Mouse (Mus musculus) common myeloid progenitor, adult 5-6 weeks (primary cell): ENCODE data around the gene Reps1. TPM values are rescaled to one million over a fixed set of nuclear protein-coding genes. Genes with fewer than 3 reads are reported as not detected.
A peak's percentile ranks its signal among the peaks of the same experiment; 100 is the strongest.

Experiments used
- ATAC-seq: replicated peaks from 2 replicates; pipeline ENCODE4 v1.8.0; 2016; ENCODE audit warnings: low read depth, mild to moderate bottlenecking, moderate TSS enrichment, inconsistent platforms; ENCODE audit not compliant: poor library complexity, severe bottlenecking
- total RNA-seq: library from RNA; stranded (forward); fragments of 200-1000, 187-1606 nt; gene quantifications from 2 replicates; pipeline ENCODE4 v1.2.3, GENCODE M21; 2017

The Reps1 gene
- total RNA-seq, 1 experiment from 2014 or later, result 50.2 TPM

DNA sequence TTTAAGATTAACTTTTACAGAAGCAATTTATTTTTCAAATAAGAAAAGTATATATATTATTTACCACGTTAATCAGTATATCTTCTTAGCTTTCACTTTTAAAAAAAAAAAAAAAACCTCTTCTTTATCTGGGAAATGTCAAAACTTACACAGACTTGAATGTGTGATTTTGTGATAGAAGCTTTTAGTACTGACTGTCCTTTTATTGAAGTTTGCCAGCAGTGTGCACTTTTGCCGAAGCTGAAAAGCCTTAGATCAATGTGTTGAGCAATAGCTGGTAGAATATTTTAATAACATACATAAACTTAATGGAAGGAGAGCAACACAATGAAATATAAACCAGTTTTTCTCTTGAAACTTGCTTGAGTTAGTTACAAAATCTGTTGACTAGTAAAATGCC lies 5.1 kb downstream of the Reps1 start:
- ATAC-seq, result no peak

DNA sequence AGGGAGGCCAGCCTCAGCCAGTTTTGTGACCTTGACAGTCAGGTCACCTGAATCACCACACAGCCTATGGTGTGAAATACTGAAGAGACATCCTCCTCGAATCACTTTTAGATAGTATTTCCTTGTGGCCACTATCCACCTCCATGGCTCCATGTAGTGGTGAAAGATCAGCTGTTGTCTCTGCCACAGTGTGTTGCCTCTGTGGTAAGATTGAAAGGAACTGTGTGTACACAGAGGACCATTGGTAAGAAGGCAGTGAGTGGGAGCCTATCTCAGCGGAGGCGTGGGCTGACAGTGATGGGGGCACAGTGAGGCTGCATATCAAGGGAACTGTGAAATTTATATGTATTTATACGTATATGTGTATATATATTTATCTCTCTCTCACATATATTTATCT lies 5.9 kb downstream of the Reps1 start:
- ATAC-seq, result peak; percentile 31

DNA sequence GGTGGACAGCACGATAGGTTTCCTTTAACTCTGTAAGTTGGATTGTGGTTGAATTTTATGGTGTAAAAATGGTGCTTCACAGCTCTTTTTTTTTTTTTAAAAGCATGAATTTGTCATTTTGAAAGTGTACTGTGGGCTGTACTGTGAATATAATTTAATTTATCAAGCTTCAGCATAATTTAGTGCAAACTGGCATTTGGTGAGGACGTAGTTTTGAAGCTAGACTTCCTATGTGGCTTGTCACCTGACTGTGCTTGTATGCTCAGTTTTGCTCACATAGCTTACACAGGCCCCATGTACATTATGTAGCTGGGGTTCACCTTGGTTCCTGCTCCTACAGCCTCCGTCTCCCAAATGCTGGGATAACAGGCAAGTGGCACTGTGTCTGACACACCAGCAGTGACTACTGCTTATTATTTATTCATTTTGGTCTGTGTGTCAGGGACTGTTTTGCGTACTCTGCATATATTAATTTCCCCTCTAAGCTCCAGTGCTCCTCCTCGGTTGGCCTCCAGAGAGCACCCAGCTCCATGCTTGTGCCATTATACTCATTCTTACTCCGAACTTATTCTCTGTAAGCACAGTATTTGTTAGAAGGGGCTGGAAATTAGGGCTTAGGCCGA lies 9.1 kb downstream of the Reps1 start:
- ATAC-seq, result no peak

- no peak for ATAC-seq
Measured at GRCm38 (mm10) chr10:18066031-18066439, 10.4 kb downstream of the Reps1 start.

DNA sequence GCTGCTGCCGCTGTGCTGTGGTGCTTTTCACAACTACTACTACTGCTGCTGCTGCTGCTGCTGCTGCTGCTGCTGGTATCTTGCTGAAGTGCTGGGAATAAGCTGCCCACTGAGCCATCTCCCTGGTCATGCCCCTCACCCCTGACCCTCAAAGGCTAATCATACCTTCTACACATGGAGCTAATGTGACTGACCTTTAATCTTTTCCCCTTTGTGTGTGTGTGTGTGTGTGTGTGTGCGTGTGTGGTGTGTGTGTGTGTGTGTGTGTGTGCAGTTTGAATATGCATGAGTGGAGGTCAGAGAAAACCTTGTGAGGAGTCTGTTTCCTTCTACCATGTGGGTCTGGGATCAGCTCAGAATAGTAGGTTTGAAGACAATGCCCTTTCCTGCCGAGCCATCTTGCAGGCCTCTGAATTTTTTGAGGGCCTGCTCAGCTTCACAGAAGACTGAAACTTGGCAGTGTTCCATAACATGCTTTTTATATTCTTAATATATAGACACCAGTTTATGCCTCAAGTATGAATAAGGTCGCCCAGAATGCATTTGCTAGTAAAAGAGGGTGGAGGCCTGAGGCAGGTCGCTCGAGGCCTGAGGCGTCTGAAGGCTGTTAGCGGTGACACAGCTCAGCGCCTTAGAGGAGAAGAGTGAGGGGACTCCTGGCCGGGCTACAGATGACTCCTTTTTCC lies 12.2 kb downstream of the Reps1 start:
- no peak for ATAC-seq

DNA sequence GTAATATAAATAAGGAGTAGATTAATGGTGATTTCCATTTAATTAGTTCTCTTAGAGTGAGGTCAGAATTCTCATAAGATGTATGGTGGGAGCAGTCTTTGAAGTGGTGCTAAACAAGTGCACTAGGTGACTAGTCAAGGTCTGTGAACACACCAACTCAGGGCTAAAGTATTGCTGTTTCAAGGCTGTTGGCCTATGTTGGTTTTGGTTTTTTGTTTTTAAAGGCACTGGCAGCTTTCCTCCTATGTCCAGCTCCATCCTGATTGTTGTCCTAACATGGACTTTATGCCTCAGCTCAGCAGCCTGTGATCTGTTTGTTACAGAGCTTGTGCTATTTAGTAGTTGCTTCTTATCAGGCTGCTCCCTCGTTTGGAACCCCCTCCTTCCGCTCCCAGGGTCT lies 13.2 kb downstream of the Reps1 start:
- no peak for ATAC-seq

- ATAC-seq, result no peak
Measured at GRCm38 (mm10) chr10:18069576-18069975, 13.9 kb downstream of the Reps1 start.

GRCm38 (mm10) chr10:18070144-18070543 lies 14.5 kb downstream of the Reps1 start:
- peak; percentile 19; the same call in 1 of the 2 replicates for ATAC-seq

DNA sequence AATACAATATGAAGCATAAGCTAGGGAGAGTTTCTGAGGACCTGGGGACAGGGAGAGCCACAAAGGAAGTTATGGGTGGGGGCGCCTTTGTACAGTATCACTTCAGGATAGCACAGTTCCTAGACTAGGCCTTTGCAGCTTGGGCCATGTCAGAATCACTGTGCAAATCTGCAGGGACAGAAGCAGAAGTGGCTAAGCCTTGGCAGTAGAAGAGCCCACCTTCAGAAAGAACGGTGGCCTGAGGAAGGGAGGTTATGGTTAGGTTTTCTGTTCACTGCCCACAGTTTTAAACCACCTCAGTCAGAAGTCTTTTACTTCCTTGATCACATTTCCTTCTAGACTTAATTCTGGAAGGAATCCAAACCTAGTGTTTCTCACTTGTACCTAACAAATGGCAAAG lies 15.0 kb downstream of the Reps1 start:
- ATAC-seq, result peak; percentile 89

- ATAC-seq, result no peak
Measured at GRCm38 (mm10) chr10:18072871-18073270, 17.2 kb downstream of the Reps1 start.

GRCm38 (mm10) chr10:18074383-18075075 lies 18.9 kb downstream of the Reps1 start:
- no peak for ATAC-seq

GRCm38 (mm10) chr10:18075845-18076244 lies 20.2 kb downstream of the Reps1 start:
- no peak for ATAC-seq

DNA sequence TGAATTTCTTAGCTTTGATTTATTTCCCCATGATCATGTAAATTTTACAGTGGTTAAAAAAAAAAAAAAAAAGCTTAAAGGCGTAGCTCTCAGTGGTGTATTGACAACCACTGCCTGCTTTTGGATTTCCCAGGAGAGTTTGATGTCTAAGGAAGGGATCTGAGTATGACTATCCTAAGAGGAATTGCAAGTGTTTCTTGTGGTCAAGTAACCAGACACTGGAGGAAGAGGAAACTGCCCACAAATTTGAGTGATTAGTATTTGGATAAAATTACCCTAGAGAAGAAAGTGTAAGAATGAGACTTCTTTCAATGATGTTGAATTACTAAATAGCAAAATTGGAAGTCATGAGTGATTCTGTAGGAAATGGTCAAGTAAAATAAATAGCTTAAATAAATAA lies 25.9 kb downstream of the Reps1 start:
- 0 out of 2 replicates have a peak, but pooled peaks have one; percentile 8 for ATAC-seq

DNA sequence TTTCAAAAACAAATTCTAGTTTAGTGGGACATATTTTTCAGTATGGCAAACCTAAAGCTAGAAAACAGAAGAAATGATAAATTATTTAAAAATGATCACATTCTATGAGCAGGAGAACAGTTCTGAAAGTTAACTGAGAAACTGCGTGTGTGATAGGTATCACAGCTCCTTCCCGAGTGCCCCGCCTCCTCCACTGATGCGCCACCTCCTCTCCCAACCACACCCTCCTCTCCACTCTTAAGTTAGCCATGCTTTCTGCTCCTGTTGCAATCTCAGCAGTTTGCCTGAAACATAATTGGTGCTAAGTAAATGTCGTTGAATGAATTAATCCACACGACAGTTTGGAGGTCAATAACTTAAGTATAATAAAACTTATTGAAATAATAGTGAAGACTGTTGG lies 27.1 kb downstream of the Reps1 start:
- no peak for ATAC-seq

DNA sequence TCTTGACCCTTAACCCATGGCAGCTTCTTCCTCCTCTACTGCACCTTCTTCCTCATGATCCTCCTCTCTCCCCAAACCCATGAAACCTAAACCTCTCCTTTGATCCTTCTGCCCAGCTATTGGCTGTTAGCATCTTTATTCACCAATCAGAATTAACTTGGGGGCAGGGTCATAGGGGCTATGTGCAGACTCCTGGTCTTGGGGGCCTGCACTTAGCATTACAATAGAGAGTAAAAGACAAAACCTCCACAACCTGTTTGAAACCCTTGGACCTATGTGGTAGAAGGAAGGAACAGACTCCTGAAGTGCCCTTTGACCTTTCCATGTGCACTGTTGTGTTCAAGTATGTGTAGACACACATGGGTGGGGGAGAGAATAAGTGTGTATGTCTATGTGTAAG lies 35.0 kb downstream of the Reps1 start:
- ATAC-seq, result no peak

GRCm38 (mm10) chr10:18102166-18102565 lies 46.5 kb downstream of the Reps1 start:
- ATAC-seq, result no peak

- peak; percentile 62; the same call in 1 of the 2 replicates for ATAC-seq
Measured at GRCm38 (mm10) chr10:18107471-18107870, 51.8 kb downstream of the Reps1 start.

GRCm38 (mm10) chr10:18110940-18111339 lies 55.3 kb downstream of the Reps1 start:
- ATAC-seq, result no peak

- ATAC-seq, result peak; percentile 82
Measured at GRCm38 (mm10) chr10:18113473-18114093, 57.9 kb downstream of the Reps1 start.

GRCm38 (mm10) chr10:18118336-18118735 lies 62.7 kb downstream of the Reps1 start:
- ATAC-seq, result no peak

DNA sequence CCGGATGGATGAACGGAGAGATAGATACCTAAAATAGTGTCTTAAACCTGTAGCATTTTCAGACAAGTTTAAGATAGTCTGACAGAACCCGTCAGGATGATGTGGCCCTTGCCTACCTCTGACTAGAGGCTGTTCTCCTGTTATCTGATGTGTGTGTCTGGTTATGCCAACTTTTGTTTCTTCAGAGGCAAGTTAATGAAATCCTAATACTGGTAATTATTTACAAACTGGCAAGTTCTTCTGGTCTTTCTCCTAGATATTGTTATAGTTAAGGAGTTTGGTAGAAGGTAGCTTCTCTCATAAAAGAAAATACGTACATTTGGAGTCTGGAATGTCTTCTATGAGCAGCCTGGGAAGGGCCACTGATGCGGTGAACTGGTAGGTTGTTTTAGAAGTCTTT lies 74.6 kb downstream of the Reps1 start:
- no peak for ATAC-seq
